Mouse (Mus musculus): Measurements from ENCODE around the gene 4930415O20Rik. TPM values are rescaled to one million over a fixed set of nuclear protein-coding genes. Genes with fewer than 3 reads are reported as not detected.

The 4930415O20Rik gene
- polyA plus RNA-seq, 1 experiment from 2014 or later = 0.30 TPM

- Histone ChIP-seq H3K4me2 (ENCODE audit: low read length) (peak within 1 kb of the TSS; percentile 85), H3K27me3 (ENCODE audit: insufficient read depth, low read length) (0 out of 2 replicates have a peak, but pooled peaks cover under 1% of the 10 kb centered on the region), H3K4me1 (replicated peaks; ENCODE audit: insufficient read depth, low read length) (peaks cover 28% of the 10 kb centered on the region), H3K27ac (no peak within 1 kb of the TSS), H3K9ac (ENCODE audit: low read depth, low read length) (0 out of 2 replicates have a peak within 1 kb of the TSS, but pooled peaks have one; percentile 44), H3K9me3 (replicated peaks; ENCODE audit: low read length) (no peaks in the 10 kb centered on the region), H3K4me3 (replicated peaks; ENCODE audit: low read depth, low read length) (peak within 1 kb of the TSS; percentile 37), H3K36me3 (ENCODE audit: insufficient read depth, low read length) (no peaks in the 10 kb centered on the region)
- ATAC-seq (replicated peaks; ENCODE audit: low FRiP score, low read depth) (no peak), DNase-seq (ENCODE audit: low spot score) (no peak)
- 35% methylated on average over 4 of the region's 4 CpGs for WGBS
- TF ChIP-seq CTCF (IDR thresholded peaks at IDR 0.05; ENCODE audit: low read depth) = no peak
These were observed 59.7 kb downstream of the 4930415O20Rik start, which contains the start of gene Cacnb3 for GRCm38 (mm10) chr15:98630540-98630939. Gene Cacnb3, plus strand, starts transcription at chr15:98630840.

GRCm38 (mm10) chr15:98631493-98631892 lies 60.7 kb downstream of the 4930415O20Rik start:
- Histone ChIP-seq H3K4me2 (ENCODE audit: low read length) (peak overlapping the region; percentile 85), H3K4me1 (replicated peaks; ENCODE audit: insufficient read depth, low read length) (peaks cover 31% of the 10 kb centered on the region), H3K9me3 (replicated peaks; ENCODE audit: low read length) (no peaks in the 10 kb centered on the region), H3K4me3 (replicated peaks; ENCODE audit: low read depth, low read length) (peak overlapping the region; percentile 37), H3K27ac (no peak overlapping the region), H3K9ac (ENCODE audit: low read depth, low read length) (0 out of 2 replicates have a peak overlapping the region, but pooled peaks have one; percentile 44), H3K27me3 (ENCODE audit: insufficient read depth, low read length) (0 out of 2 replicates have a peak, but pooled peaks cover 3% of the 10 kb centered on the region), H3K36me3 (ENCODE audit: insufficient read depth, low read length) (no peaks in the 10 kb centered on the region)
- TF ChIP-seq CTCF (IDR thresholded peaks at IDR 0.05; ENCODE audit: low read depth) = peak; percentile 95
- ATAC-seq (replicated peaks; ENCODE audit: low FRiP score, low read depth) (peak; percentile 61), DNase-seq (ENCODE audit: low spot score) (peak; percentile 84)
- WGBS = under 1% methylated on average over 18 of the region's 18 CpGs

DNA sequence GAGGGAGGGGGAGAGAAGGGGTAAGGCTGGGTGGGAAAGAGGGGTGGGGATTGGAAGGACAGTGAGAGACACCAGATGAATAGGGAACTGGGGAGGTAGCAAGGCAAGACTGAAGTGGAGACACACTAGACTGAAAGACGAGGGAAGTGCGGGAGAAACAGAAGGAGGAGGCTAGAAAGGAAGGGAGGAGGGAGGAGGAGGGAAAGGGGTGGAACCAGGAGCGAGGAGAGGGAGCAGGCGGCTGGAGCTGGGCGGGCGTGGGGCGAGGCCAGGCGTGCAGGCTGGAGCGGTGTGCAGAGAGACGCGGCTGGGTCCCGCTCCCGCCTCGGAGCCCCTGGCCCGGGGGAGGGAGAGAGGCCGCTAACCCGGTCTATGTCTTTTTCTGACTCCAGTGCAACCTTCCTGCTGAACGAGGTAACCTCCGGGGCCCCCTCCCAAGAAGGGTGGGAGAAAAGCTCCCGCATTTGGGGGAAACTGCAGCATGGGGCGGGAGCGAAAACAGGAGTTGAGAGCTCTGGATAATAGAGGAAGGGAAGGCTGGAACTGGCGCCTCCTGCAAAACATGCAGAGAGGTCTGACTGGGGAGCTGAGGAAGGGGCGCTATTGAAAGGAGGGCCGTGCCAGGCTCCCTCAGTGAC lies 61.4 kb downstream of the 4930415O20Rik start:
- WGBS = under 1% methylated on average over 25 of the region's 25 CpGs
- H3K27me3 ChIP-seq (ENCODE audit: insufficient read depth, low read length) = 0 out of 2 replicates have a peak, but pooled peaks cover 3% of the 10 kb centered on the region

GRCm38 (mm10) chr15:98632921-98633320 lies 62.1 kb downstream of the 4930415O20Rik start:
- ATAC-seq (replicated peaks; ENCODE audit: low FRiP score, low read depth) = no peak
- Histone ChIP-seq H3K36me3 (ENCODE audit: insufficient read depth, low read length) (no peaks in the 10 kb centered on the region), H3K9ac (ENCODE audit: low read depth, low read length) (no peak overlapping the region), H3K9me3 (replicated peaks; ENCODE audit: low read length) (no peaks in the 10 kb centered on the region), H3K27ac (no peak overlapping the region), H3K27me3 (ENCODE audit: insufficient read depth, low read length) (0 out of 2 replicates have a peak, but pooled peaks cover 3% of the 10 kb centered on the region), H3K4me2 (ENCODE audit: low read length) (peak overlapping the region; percentile 85), H3K4me1 (replicated peaks; ENCODE audit: insufficient read depth, low read length) (peaks cover 34% of the 10 kb centered on the region), H3K4me3 (replicated peaks; ENCODE audit: low read depth, low read length) (peak overlapping the region; percentile 37; the same call in 1 of the 2 replicates)
- no peak for DNase-seq (ENCODE audit: low spot score)
- WGBS = 2% methylated on average over 4 of the region's 4 CpGs
- TF ChIP-seq CTCF (IDR thresholded peaks at IDR 0.05; ENCODE audit: low read depth) = no peak

More for the DNA sequence above, 61.4 kb downstream of the 4930415O20Rik start:
- Histone ChIP-seq H3K4me2 (ENCODE audit: low read length) (peak overlapping the region; percentile 85), H3K27ac (no peak overlapping the region; the same call in 1 of the 2 replicates), H3K36me3 (ENCODE audit: insufficient read depth, low read length) (no peaks in the 10 kb centered on the region), H3K9ac (ENCODE audit: low read depth, low read length) (peak overlapping the region; percentile 44; the same call in 1 of the 2 replicates), H3K4me3 (replicated peaks; ENCODE audit: low read depth, low read length) (peak overlapping the region; percentile 37), H3K4me1 (replicated peaks; ENCODE audit: insufficient read depth, low read length) (peaks cover 33% of the 10 kb centered on the region), H3K9me3 (replicated peaks; ENCODE audit: low read length) (no peaks in the 10 kb centered on the region)
- ATAC-seq (replicated peaks; ENCODE audit: low FRiP score, low read depth) (0 out of 2 replicates have a peak, but pooled peaks have one; percentile 34), DNase-seq (ENCODE audit: low spot score) (peak; percentile 94)
- TF ChIP-seq CTCF (IDR thresholded peaks at IDR 0.05; ENCODE audit: low read depth) = no peak

- Histone ChIP-seq H3K4me2 (ENCODE audit: low read length) (peak overlapping the region; percentile 85), H3K4me3 (replicated peaks; ENCODE audit: low read depth, low read length) (peak overlapping the region; percentile 79), H3K4me1 (replicated peaks; ENCODE audit: insufficient read depth, low read length) (peaks cover 30% of the 10 kb centered on the region), H3K27me3 (ENCODE audit: insufficient read depth, low read length) (0 out of 2 replicates have a peak, but pooled peaks cover 3% of the 10 kb centered on the region), H3K27ac (no peak overlapping the region), H3K36me3 (ENCODE audit: insufficient read depth, low read length) (no peaks in the 10 kb centered on the region), H3K9ac (ENCODE audit: low read depth, low read length) (peak overlapping the region; percentile 71), H3K9me3 (replicated peaks; ENCODE audit: low read length) (no peaks in the 10 kb centered on the region)
- ATAC-seq (replicated peaks; ENCODE audit: low FRiP score, low read depth) = no peak
- no peak for DNase-seq (ENCODE audit: low spot score)
- WGBS = 1% methylated on average over 25 of the region's 25 CpGs
- TF ChIP-seq CTCF (IDR thresholded peaks at IDR 0.05; ENCODE audit: low read depth) = no peak
These were observed 63.1 kb downstream of the 4930415O20Rik start for GRCm38 (mm10) chr15:98633822-98634470.

DNA sequence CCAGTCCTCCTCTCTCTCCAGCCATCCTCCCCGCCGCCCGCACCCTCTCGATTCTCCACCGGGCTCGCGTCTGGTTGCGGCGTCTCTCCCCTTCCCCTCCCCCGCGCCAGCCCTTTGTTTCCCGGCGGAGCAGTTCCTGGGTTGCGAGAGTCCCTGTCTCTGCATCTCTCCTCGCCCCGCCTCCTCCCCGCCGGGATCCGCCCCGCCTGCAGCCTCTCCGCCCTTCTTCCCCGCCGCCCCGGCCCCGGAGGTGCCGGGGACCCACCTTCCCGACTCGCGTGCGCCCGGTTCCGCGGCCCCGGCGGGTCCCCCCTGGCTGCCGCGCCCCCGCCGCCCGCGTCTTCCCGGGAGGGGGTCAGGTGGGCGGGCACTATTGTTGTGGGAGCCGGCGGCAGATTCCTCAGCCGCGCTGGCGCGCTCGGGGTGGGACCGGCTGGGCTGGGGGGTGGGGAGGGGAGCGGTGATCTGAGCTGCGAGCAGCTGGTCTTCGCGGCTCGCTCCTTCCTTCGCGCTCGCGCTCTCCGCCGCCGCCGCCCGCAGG lies 63.8 kb downstream of the 4930415O20Rik start:
- WGBS = under 1% methylated on average over 50 of the region's 65 CpGs
- Histone ChIP-seq H3K36me3 (ENCODE audit: insufficient read depth, low read length) (no peaks in the 10 kb centered on the region), H3K27ac (peak overlapping the region; percentile 65; the same call in 1 of the 2 replicates), H3K4me1 (replicated peaks; ENCODE audit: insufficient read depth, low read length) (peaks cover 30% of the 10 kb centered on the region), H3K9me3 (replicated peaks; ENCODE audit: low read length) (no peaks in the 10 kb centered on the region), H3K4me2 (ENCODE audit: low read length) (peak overlapping the region; percentile 85), H3K27me3 (ENCODE audit: insufficient read depth, low read length) (0 out of 2 replicates have a peak, but pooled peaks cover 3% of the 10 kb centered on the region), H3K4me3 (replicated peaks; ENCODE audit: low read depth, low read length) (peak overlapping the region; percentile 79), H3K9ac (ENCODE audit: low read depth, low read length) (peak overlapping the region; percentile 71)
- DNase-seq (ENCODE audit: low spot score) (peak; percentile 77), ATAC-seq (replicated peaks; ENCODE audit: low FRiP score, low read depth) (peak; percentile 27; the same call in 1 of the 2 replicates)
- no peak for TF ChIP-seq CTCF (IDR thresholded peaks at IDR 0.05; ENCODE audit: low read depth)
